In genomic region chr14:100842828-100843227, GRCm38 (mm10) we compare ENCODE assay signal across 23 mouse cellular contexts.
DNase-seq lines count a peak whose midpoint lies in the region; ATAC-seq and TF ChIP-seq lines count a peak whose summit lies in the region.
"Had no signal": no experiment of that assay in that cellular context is flagged by ENCODE, and none has a peak within 500 bp of the region (broad histone marks: within the 10 kb centered on the region; RNA-seq: fewer than 3 reads in every experiment).

No protein-coding gene starts in this region.

- 71% methylated on average over 3 of the region's 3 CpGs for WGBS in forebrain, embryonic 14.5 days
- WGBS in forebrain, embryonic 15.5 days, result 67% methylated on average over 3 of the region's 3 CpGs

- no peak overlapping the region for H3K4me2 ChIP-seq in forebrain, embryonic 14.5 days (ENCODE audit: low read length)
- H3K4me2 ChIP-seq in forebrain, embryonic 15.5 days (replicated peaks), result no peak overlapping the region
- H3K4me2 ChIP-seq: embryonic facial prominence, embryonic 13.5 days; heart, embryonic 12.5 days; hindbrain, embryonic 14.5 days; liver, embryonic 11.5 days; midbrain, embryonic 13.5 days had no signal

- H3K27me3 ChIP-seq in forebrain, embryonic 14.5 days (replicated peaks; ENCODE audit: control insufficient read depth, insufficient read depth, low read length), result no peaks in the 10 kb centered on the region
- H3K27me3 ChIP-seq in forebrain, embryonic 15.5 days, result no peaks in the 10 kb centered on the region
- no peaks in the 10 kb centered on the region for H3K27me3 ChIP-seq in Patski
- H3K27me3 ChIP-seq: embryonic facial prominence, embryonic 13.5 days; heart, embryonic 12.5 days; midbrain, embryonic 13.5 days had no signal

- in situ Hi-C loops in Patski (cut with MboI; ENCODE audit: low pct_unique_long_range_greater_than_20kb), result no loop called here

- no peaks in the 10 kb centered on the region for H3K9me3 ChIP-seq in forebrain, embryonic 14.5 days (replicated peaks; ENCODE audit: control insufficient read depth, low read length)
- no peaks in the 10 kb centered on the region for H3K9me3 ChIP-seq in forebrain, embryonic 15.5 days
- H3K9me3 ChIP-seq: embryonic facial prominence, embryonic 13.5 days; heart, embryonic 12.5 days; midbrain, embryonic 13.5 days had no signal

- peak; percentile 14 for DNase-seq in forebrain, embryonic 14.5 days (ENCODE audit: low spot score)
- DNase-seq in Patski (ENCODE audit: low read depth, low spot score), result peak; percentile 20
- DNase-seq in adrenal gland, postnatal 36 days, result peak; percentile 11 to 17
- DNase-seq in cerebellum, postnatal 14 days, result peak; percentile 5 to 28
- no peak for DNase-seq in kidney, postnatal 4 days
- DNase-seq: forebrain, postnatal 0 days; heart, postnatal 14 days; kidney, postnatal 36 days; layer of hippocampus, adult 9-11 months; lung, adult 18-20 months; lung, postnatal 14 days; retina, postnatal 1 day had no signal

- H3K9ac ChIP-seq in forebrain, embryonic 14.5 days (ENCODE audit: low read length), result no peak overlapping the region
- no peak overlapping the region for H3K9ac ChIP-seq in forebrain, embryonic 15.5 days (replicated peaks)
- H3K9ac ChIP-seq: embryonic facial prominence, embryonic 13.5 days; forebrain, postnatal 0 days; heart, embryonic 12.5 days; hindbrain, embryonic 14.5 days; midbrain, embryonic 13.5 days had no signal

- no peak for ATAC-seq in forebrain, embryonic 14.5 days
- no peak for ATAC-seq in forebrain, embryonic 15.5 days (replicated peaks)
- ATAC-seq in Patski, result peak; percentile 60
- ATAC-seq in erythroblast, adult 5-6 weeks (replicated peaks; ENCODE audit: low FRiP score, poor library complexity, severe bottlenecking), result no peak
- ATAC-seq: forebrain, postnatal 0 days; intestine, embryonic 16.5 days; midbrain, embryonic 13.5 days had no signal

- CTCF ChIA-PET in Patski (lab: Charles Lee), result no interaction called here

- H3K4me1 ChIP-seq in forebrain, embryonic 14.5 days (ENCODE audit: control insufficient read depth, insufficient read depth, low read length), result no peaks in the 10 kb centered on the region
- H3K4me1 ChIP-seq in forebrain, embryonic 15.5 days, result no peaks in the 10 kb centered on the region
- H3K4me1 ChIP-seq: embryonic facial prominence, embryonic 13.5 days; heart, embryonic 12.5 days; midbrain, embryonic 13.5 days had no signal

- TF ChIP-seq CTCF in Patski (IDR thresholded peaks at IDR 0.05), result no peak

- no peak overlapping the region for H3K4me3 ChIP-seq in forebrain, embryonic 14.5 days (ENCODE audit: low read depth, low read length)
- no peak overlapping the region for H3K4me3 ChIP-seq in forebrain, embryonic 15.5 days
- H3K4me3 ChIP-seq: embryonic facial prominence, embryonic 13.5 days; heart, embryonic 12.5 days; left cerebral cortex, adult 2 months; midbrain, embryonic 13.5 days; myocyte had no signal

- H3K36me3 ChIP-seq in forebrain, embryonic 14.5 days (ENCODE audit: control insufficient read depth, insufficient read depth, low read length), result no peaks in the 10 kb centered on the region
- no peaks in the 10 kb centered on the region for H3K36me3 ChIP-seq in forebrain, embryonic 15.5 days
- H3K36me3 ChIP-seq: embryonic facial prominence, embryonic 13.5 days; heart, embryonic 12.5 days; midbrain, embryonic 13.5 days had no signal

- H3K27ac ChIP-seq in forebrain, embryonic 14.5 days (ENCODE audit: low read depth, low read length), result no peak overlapping the region
- H3K27ac ChIP-seq in forebrain, embryonic 15.5 days (replicated peaks), result no peak overlapping the region
- H3K27ac ChIP-seq: embryonic facial prominence, embryonic 13.5 days; hindbrain, embryonic 14.5 days; left cerebral cortex, adult 2 months; midbrain, embryonic 13.5 days; stomach, postnatal 0 days had no signal

- POLR2A ChIA-PET in Patski (lab: Charles Lee), result no interaction called here

Comparison
In these comparisons a context has a peak if more than half of its experiments do, and no peak if none do; other contexts are left out.
1. DNase-seq: peak in forebrain, embryonic 14.5 days (single experiment), Patski (single experiment), adrenal gland, postnatal 36 days (2 of 2) and cerebellum, postnatal 14 days (2 of 2); none in kidney, postnatal 4 days (0 of 2).